Mouse (Mus musculus): ENCODE results near the gene Trib2. TPM values are rescaled to one million over a fixed set of nuclear protein-coding genes. Genes with fewer than 3 reads are reported as not detected.

The Trib2 gene
- total and polyA plus RNA-seq, 2 experiments from 2014 or later = 95.2 to 150 TPM

DNA sequence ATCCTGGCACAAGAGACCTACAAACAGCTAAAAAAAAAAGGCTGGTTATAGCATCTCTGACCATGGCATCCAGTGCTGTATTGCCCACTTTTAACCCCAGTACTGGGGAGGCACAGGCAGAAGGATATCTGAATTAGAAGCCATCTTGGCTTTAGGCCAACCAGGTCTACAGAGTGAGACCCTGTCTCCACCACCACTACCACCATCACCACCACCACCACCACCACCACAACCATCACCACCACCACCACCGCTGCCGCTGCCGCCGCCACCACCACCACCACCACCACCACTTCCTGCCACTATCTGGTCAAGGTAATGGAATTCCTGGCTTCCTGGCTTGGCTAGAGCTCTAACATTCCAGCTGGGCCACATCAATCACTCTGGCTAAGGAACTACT lies 31.7 kb upstream of the Trib2 start:
- Histone ChIP-seq H3K4me1 (ENCODE audit: insufficient read depth, low read length) (peaks cover 6% of the 10 kb centered on the region; the same call in 1 of the 2 replicates), H3K9me3 (ENCODE audit: low read length) (no peaks in the 10 kb centered on the region), H3K27me3 (ENCODE audit: insufficient read depth, low read length) (no peaks in the 10 kb centered on the region), H3K4me2 (ENCODE audit: low read depth, low read length) (no peak overlapping the region), H3K36me3 (ENCODE audit: insufficient read depth, low read length) (no peaks in the 10 kb centered on the region), H3K27ac (no peak overlapping the region), H3K4me3 (ENCODE audit: low read length) (no peak overlapping the region), H3K9ac (replicated peaks; ENCODE audit: low read length) (no peak overlapping the region)
- WGBS = 95% methylated on average over 4 of the region's 4 CpGs
- no peak for ATAC-seq
- TF ChIP-seq CTCF (IDR thresholded peaks at IDR 0.05; ENCODE audit: low read depth) = no peak
- no peak for DNase-seq (ENCODE audit: low spot score)

DNA sequence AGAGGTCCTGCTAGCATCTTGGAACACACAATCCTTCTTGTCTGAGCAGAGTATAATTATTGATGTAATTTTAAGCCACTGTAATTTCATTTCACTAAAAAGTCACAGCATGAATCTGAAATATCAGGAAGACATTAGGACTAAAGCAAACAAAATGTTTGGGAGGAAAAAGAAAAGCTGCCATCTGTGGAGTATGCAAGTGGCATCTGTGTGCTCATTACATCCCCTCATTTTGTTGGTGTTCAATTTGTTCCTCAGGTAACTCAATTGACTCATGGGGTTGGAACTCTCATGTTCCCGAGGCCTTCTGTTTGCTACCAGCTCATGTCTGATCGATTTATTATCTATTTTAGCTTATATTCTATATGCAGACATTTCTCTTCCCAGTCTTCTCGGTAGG lies 28.0 kb upstream of the Trib2 start:
- Histone ChIP-seq H3K4me3 (ENCODE audit: low read length) (no peak overlapping the region), H3K9me3 (ENCODE audit: low read length) (no peaks in the 10 kb centered on the region), H3K27me3 (ENCODE audit: insufficient read depth, low read length) (no peaks in the 10 kb centered on the region), H3K4me2 (ENCODE audit: low read depth, low read length) (no peak overlapping the region), H3K9ac (replicated peaks; ENCODE audit: low read length) (no peak overlapping the region), H3K4me1 (ENCODE audit: insufficient read depth, low read length) (no peaks in the 10 kb centered on the region), H3K36me3 (ENCODE audit: insufficient read depth, low read length) (no peaks in the 10 kb centered on the region), H3K27ac (no peak overlapping the region)
- TF ChIP-seq CTCF (IDR thresholded peaks at IDR 0.05; ENCODE audit: low read depth) = no peak
- ATAC-seq (no peak), DNase-seq (ENCODE audit: low spot score) (no peak)
- 77% methylated on average over 3 of the region's 3 CpGs for WGBS

DNA sequence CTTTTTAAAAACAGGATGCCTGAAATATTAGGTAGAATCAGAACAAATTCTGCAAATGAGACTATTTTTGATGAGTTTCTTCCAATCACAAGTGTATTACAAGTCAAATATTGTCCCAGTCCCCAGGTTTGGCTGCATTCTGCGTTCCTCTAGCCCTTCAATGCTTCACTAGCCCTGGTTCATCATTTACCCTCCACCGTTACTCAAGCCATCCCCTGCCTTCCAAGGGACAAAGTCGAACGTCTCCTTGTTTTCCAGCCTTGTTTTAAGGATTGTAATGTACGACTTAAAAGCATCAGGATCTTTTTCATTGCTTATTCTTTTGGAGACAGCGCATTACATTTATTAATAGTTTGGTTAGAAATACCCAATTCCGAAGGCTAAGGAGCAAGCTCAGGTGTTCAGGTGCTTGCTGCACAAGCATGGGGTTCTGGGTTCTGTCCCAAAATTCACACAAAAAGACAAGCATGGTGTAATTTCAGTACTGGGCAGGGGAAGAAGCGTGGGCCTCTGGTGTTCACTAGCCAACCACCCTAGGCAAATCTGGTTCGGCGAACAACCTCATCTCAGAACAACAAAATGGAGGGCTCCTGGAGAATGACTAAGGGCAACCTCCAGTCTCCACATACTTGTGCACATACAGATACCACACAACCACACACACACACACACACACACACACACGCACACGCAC lies 24.3 kb upstream of the Trib2 start:
- no peaks in the 10 kb centered on the region for H3K9me3 ChIP-seq (ENCODE audit: low read length)
- TF ChIP-seq CTCF (IDR thresholded peaks at IDR 0.05; ENCODE audit: low read depth) = no peak
- H3K36me3 ChIP-seq (ENCODE audit: insufficient read depth, low read length) = no peaks in the 10 kb centered on the region
- H3K4me2 ChIP-seq (ENCODE audit: low read depth, low read length) = no peak overlapping the region
- H3K27ac ChIP-seq = no peak overlapping the region
- WGBS = 93% methylated on average over 12 of the region's 12 CpGs
- no peaks in the 10 kb centered on the region for H3K27me3 ChIP-seq (ENCODE audit: insufficient read depth, low read length)
- no peak for ATAC-seq
- no peak for DNase-seq (ENCODE audit: low spot score)
- H3K4me3 ChIP-seq (ENCODE audit: low read length) = no peak overlapping the region
- no peaks in the 10 kb centered on the region for H3K4me1 ChIP-seq (ENCODE audit: insufficient read depth, low read length)
- no peak overlapping the region for H3K9ac ChIP-seq (replicated peaks; ENCODE audit: low read length)

DNA sequence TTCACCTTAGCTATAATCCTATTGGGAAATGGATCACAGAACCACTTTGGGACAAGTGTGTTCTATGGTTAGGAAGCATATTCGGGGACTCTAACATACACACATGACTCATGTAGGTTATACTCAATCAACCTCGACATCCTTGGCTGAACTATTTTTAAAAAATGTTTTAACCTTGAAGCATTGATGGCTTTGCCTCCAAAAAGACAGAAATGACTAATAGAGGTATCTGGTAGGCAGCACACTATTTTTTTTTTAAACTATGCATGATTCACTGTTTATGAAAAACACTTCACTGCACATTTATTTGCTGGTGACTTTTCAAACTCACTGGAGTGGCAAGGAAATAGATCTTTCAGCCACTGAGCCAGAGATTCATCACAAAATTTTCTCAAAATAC lies 21.5 kb upstream of the Trib2 start:
- no peak for TF ChIP-seq CTCF (IDR thresholded peaks at IDR 0.05; ENCODE audit: low read depth)
- no peaks in the 10 kb centered on the region for H3K27me3 ChIP-seq (ENCODE audit: insufficient read depth, low read length)
- no peak overlapping the region for H3K4me2 ChIP-seq (ENCODE audit: low read depth, low read length)
- H3K9ac ChIP-seq (replicated peaks; ENCODE audit: low read length) = no peak overlapping the region
- H3K27ac ChIP-seq = no peak overlapping the region
- no peak overlapping the region for H3K4me3 ChIP-seq (ENCODE audit: low read length)
- no peak for DNase-seq (ENCODE audit: low spot score)
- H3K4me1 ChIP-seq (ENCODE audit: insufficient read depth, low read length) = no peaks in the 10 kb centered on the region
- no peak for ATAC-seq
- no peaks in the 10 kb centered on the region for H3K9me3 ChIP-seq (ENCODE audit: low read length)
- H3K36me3 ChIP-seq (ENCODE audit: insufficient read depth, low read length) = no peaks in the 10 kb centered on the region
- 95% methylated on average over 2 of the region's 2 CpGs for WGBS

DNA sequence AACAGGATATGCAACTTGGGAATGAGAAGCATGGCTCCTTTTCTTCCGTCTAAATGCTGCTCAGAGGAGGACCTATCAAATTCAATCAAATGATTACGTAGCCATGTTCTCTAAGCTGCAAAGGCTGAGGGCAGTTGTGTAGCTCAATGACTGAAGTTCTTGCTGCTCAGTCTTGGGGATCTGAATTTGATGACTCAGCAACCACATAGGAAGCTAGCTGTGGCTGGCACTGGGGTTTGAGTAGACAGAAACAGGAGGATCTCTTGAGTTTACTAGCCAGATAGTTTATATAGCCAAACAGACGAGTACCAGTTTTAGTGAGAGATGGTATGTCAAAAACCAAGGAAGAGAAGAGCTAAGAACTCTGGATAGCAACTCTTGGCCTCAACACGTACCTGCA lies 20.8 kb upstream of the Trib2 start:
- Histone ChIP-seq H3K27ac (no peak overlapping the region), H3K4me2 (ENCODE audit: low read depth, low read length) (no peak overlapping the region), H3K27me3 (ENCODE audit: insufficient read depth, low read length) (no peaks in the 10 kb centered on the region), H3K4me3 (ENCODE audit: low read length) (no peak overlapping the region), H3K9ac (replicated peaks; ENCODE audit: low read length) (no peak overlapping the region), H3K36me3 (ENCODE audit: insufficient read depth, low read length) (no peaks in the 10 kb centered on the region), H3K9me3 (ENCODE audit: low read length) (no peaks in the 10 kb centered on the region), H3K4me1 (ENCODE audit: insufficient read depth, low read length) (no peaks in the 10 kb centered on the region)
- 94% methylated on average over 4 of the region's 4 CpGs for WGBS
- DNase-seq (ENCODE audit: low spot score) = no peak
- no peak for TF ChIP-seq CTCF (IDR thresholded peaks at IDR 0.05; ENCODE audit: low read depth)
- no peak for ATAC-seq

DNA sequence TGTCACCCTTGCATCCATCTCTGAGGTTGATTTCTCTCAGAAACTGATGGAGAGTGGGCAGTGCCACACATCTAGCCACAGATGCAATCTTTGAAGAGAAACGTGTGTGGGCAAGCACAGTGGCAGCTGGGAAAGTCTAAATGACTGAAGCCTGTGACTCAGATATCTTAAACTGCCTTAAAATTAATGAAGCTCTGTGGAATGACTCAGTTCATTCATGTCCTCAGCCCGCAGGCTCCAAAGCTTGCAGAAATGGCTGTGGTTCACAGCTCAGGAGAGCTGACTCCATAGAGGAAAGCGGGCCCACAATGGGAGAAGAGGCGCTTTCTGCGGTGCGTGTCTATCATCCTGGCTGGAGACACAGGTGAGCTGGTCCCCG lies 15.9 kb upstream of the Trib2 start:
- no peaks in the 10 kb centered on the region for H3K36me3 ChIP-seq (ENCODE audit: insufficient read depth, low read length)
- no peaks in the 10 kb centered on the region for H3K4me1 ChIP-seq (ENCODE audit: insufficient read depth, low read length)
- no peak overlapping the region for H3K4me3 ChIP-seq (ENCODE audit: low read length)
- H3K27ac ChIP-seq = no peak overlapping the region
- H3K9me3 ChIP-seq (ENCODE audit: low read length) = no peaks in the 10 kb centered on the region
- DNase-seq (ENCODE audit: low spot score) (no peak), ATAC-seq (no peak)
- no peak for TF ChIP-seq CTCF (IDR thresholded peaks at IDR 0.05; ENCODE audit: low read depth)
- 94% methylated on average over 7 of the region's 7 CpGs for WGBS
- no peaks in the 10 kb centered on the region for H3K27me3 ChIP-seq (ENCODE audit: insufficient read depth, low read length)
- no peak overlapping the region for H3K4me2 ChIP-seq (ENCODE audit: low read depth, low read length)
- no peak overlapping the region for H3K9ac ChIP-seq (replicated peaks; ENCODE audit: low read length)

DNA sequence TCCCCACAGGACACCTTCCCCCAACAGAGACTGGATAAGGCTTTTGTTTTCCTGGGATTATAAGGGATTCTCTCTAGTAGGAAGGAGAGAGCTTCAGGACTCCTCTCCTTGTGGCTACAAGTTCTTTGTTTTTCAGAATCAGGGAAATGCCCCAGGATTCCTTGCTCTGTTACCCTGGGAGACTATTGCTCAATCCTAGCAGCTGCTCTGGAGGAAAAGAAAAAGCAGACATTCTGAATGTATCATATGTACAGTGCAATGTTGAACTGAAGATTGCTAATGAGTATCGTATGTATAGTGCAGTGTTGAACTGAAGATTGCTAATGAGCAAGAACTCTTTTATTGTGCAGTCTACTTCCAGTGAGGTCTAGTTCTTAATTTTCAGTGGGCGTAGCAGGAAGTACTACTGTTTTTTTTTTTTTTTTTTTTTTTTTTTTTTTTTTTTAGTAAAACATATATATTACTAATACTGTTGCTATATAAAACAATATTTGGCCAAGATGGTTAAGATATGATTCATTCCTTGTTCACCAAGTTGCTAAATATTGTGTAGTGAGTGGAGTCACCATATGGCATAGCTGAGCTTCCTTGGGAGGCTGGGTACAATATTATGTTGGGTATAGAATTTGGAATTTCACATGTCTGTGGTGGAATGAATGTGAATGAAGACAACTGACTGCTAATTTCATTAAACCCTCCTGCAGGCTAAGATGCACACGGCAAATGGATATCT lies 15.4 kb upstream of the Trib2 start:
- Histone ChIP-seq H3K4me1 (ENCODE audit: insufficient read depth, low read length) (no peaks in the 10 kb centered on the region), H3K36me3 (ENCODE audit: insufficient read depth, low read length) (no peaks in the 10 kb centered on the region), H3K9me3 (ENCODE audit: low read length) (no peaks in the 10 kb centered on the region), H3K27me3 (ENCODE audit: insufficient read depth, low read length) (no peaks in the 10 kb centered on the region), H3K9ac (replicated peaks; ENCODE audit: low read length) (no peak overlapping the region), H3K4me2 (ENCODE audit: low read depth, low read length) (no peak overlapping the region), H3K27ac (no peak overlapping the region), H3K4me3 (ENCODE audit: low read length) (no peak overlapping the region)
- no peak for TF ChIP-seq CTCF (IDR thresholded peaks at IDR 0.05; ENCODE audit: low read depth)
- no peak for DNase-seq (ENCODE audit: low spot score)
- 81% methylated on average over 3 of the region's 3 CpGs for WGBS
- ATAC-seq = no peak
